Mouse (Mus musculus): ENCODE measurements around the gene Txlna. TPM values are rescaled to one million over a fixed set of nuclear protein-coding genes. Genes with fewer than 3 reads are reported as not detected.

Gene Txlna
- total RNA-seq, 2 experiments from 2014 or later, result 25.5 to 28.6 TPM

DNA sequence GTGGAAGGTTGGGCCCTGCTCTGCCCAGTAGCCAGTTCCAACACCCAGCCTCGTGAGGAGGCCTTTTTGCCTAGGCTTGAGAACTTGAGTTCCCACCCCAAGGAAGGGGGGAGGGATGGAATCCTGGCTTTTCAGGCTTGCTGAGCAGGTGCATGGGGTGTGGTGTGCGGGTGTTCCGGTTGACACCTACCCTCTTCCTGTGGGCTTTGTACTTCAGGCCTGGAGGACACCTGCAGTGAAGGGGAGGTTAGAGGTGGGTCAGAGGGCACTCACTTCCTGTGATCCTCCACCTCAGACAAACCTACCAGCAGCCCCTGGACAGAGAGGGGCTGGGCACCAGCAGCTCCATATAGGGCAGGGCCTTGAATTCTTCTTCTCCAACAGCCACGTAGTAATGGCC, 30.8 kb downstream of the Txlna start:
- intact Hi-C loops (cut with DNase I; ENCODE audit: low total_unique reads), result loop anchor here (10.0 kb wide), 1 partner anchor 65 kb away; the partner anchor contains the start of gene Hdac1
- no peak for DNase-seq

- intact Hi-C loops (cut with DNase I; ENCODE audit: low total_unique reads), result no loop called here
- DNase-seq, result no peak
These were observed 31.7 kb downstream of the Txlna start for GRCm38 (mm10) chr4:129609139-129609631.

- peak; percentile 82 for DNase-seq
- intact Hi-C loops (cut with DNase I; ENCODE audit: low total_unique reads), result no loop called here
These were observed 32.3 kb downstream of the Txlna start for GRCm38 (mm10) chr4:129608426-129609025.

- intact Hi-C loops (cut with DNase I; ENCODE audit: low total_unique reads), result no loop called here
- DNase-seq, result peak; percentile 82
These were observed 40.4 kb downstream of the Txlna start, which contains the start of the genes Eif3i and Tmem234 for GRCm38 (mm10) chr4:129600233-129601158. Eif3i (minus strand) TSS chr4:129600648. Tmem234 (plus strand) TSS chr4:129600668.

DNA sequence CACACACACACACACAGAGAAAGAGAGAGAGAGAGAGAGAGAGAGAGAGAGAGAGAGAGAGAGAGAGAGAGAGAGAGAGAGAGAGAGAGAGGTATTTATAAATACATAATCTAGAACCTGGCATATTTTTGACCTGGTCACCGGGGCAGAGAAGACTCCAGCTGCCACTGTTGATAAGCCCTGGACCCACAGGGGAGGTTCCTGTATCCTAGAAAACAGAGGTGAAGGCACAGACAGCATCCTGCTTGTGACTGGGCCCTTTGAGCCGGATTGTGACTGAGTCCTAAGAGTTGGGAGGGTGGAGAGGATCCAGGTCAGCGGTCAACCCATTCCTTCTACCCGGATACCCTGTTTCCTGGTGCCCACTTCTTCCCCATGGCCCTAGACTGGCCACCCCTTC, 52.0 kb downstream of the Txlna start:
- intact Hi-C loops (cut with DNase I; ENCODE audit: low total_unique reads), result no loop called here
- DNase-seq, result no peak

DNA sequence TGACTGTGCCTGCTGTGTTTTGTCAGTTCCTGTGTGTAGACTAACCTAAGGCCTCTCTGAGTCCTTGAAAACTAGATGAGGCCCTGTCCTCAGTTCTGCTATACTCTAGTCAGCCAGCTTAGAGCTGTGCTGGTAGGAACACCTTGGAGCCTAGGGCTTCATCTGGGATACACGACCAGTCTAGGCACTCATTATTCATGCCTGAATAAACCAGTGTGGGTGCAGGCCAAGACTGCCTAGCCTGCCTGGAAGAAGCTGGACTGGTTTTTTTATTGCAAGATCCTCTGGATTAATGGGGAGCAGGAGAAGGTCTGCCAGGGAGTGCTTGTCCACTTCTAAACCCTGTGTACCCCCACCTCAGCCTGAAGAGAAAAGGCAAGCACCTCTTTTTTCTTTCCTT, 53.9 kb downstream of the Txlna start:
- intact Hi-C loops (cut with DNase I; ENCODE audit: low total_unique reads), result no loop called here
- DNase-seq, result no peak

- no peak for DNase-seq
- intact Hi-C loops (cut with DNase I; ENCODE audit: low total_unique reads), result no loop called here
These were observed 55.1 kb downstream of the Txlna start for GRCm38 (mm10) chr4:129585773-129586172.

GRCm38 (mm10) chr4:129584884-129585608, 55.8 kb downstream of the Txlna start:
- intact Hi-C loops (cut with DNase I; ENCODE audit: low total_unique reads), result no loop called here
- DNase-seq, result peak; percentile 82

GRCm38 (mm10) chr4:129584370-129584769, 56.5 kb downstream of the Txlna start:
- intact Hi-C loops (cut with DNase I; ENCODE audit: low total_unique reads), result no loop called here

GRCm38 (mm10) chr4:129582251-129582650, 58.6 kb downstream of the Txlna start:
- intact Hi-C loops (cut with DNase I; ENCODE audit: low total_unique reads), result no loop called here
- DNase-seq, result no peak

More at GRCm38 (mm10) chr4:129584370-129584769, 56.5 kb downstream of the Txlna start:
- no peak for DNase-seq

DNA sequence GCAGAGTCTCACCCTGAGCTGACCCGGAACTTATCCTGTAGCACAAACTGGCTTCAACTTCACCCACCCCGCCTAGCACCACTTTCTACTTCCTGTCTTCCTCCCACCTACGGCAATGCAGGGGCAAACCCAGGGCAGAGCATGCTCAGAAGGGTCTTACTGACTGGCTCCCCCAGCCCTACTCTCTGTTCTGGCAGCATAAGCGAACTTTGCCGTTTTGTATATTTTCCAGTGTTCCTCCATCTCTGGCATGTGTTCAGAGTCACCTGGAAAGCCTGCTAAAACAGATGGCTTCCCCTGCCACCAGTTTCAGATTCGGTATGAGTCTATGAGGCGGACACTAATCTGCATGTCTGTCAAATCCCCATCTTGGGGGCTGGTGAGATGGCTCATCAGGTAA, 60.5 kb downstream of the Txlna start:
- DNase-seq, result no peak
- intact Hi-C loops (cut with DNase I; ENCODE audit: low total_unique reads), result no loop called here

DNA sequence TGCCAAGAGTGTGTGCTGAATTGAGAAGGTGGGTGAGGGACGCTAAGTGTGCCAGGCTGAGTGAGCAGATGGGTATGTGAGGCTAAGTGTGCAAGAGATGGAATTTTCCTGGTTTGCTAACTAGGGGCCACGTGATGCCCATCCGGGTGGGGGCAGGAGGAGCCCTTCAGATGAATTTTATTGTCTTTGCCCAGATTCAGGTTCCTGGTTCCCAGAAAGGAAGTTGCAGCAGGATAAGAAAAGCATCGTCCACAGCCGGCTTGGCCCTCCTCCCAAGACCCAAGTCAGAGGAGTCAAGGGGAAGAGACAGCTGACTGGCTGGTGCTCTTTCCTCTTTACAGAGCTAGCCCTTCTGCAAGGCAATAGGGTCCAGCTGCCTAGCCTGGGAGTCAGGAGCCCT, 62.4 kb downstream of the Txlna start, which contains the start of gene Fam167b:
Gene Fam167b, minus strand, starts transcription at position 84 of the 400 bp plus-strand sequence.
- intact Hi-C loops (cut with DNase I; ENCODE audit: low total_unique reads), result no loop called here
- no peak for DNase-seq

DNA sequence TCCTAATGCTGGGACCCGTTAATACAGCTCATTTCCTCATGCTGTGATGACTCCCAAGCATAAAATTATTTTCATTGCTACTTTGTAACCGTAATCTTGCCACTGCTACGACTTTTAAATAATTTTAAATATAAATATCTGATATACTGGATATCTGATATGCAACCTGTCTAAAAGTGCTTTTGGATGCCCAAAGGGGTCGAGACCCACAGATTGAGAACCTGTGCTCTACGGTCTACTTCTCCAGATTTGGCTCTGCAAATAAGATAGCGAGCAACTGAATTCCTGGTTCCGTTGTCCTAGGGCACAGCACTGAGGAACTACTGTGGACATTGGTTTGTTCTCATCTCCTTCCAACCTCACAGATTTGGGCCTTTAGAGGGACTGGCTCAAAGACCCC, 63.2 kb downstream of the Txlna start:
- no peak for DNase-seq
- intact Hi-C loops (cut with DNase I; ENCODE audit: low total_unique reads), result no loop called here

GRCm38 (mm10) chr4:129576863-129577491, 63.9 kb downstream of the Txlna start:
- intact Hi-C loops (cut with DNase I; ENCODE audit: low total_unique reads), result no loop called here
- peak; percentile 71 for DNase-seq

Small RNA genes lying within 50 kb of the gene (microRNA-seq; reads per million reads assigned to microRNA genes)
- 0 to 0.32 reads per million in 2 experiments for gene Mir7016

Other genes with a start within 250 kb of the Txlna start
- not detected for gene Zbtb8b, start 200.2 kb downstream of the Txlna start, total RNA-seq (2021)
- gene Bsdc1, start 179.5 kb downstream of the Txlna start, total RNA-seq (2021), result 10 to 100 TPM; 22.2 to 32.6 TPM
- gene Tssk3, start 150.0 kb downstream of the Txlna start, total RNA-seq (2021), result not detected
- gene Fam229a, start 149.9 kb downstream of the Txlna start, total RNA-seq (2021), result not detected
- gene Marcksl1, start 127.5 kb downstream of the Txlna start, total RNA-seq (2021), result 10 to 100 TPM in 1 of 2 experiments, 1 to 10 TPM in 1; 9.2 to 14.4 TPM
- 10 to 100 TPM; 14.9 to 16.9 TPM for gene Hdac1, start 98.4 kb downstream of the Txlna start, total RNA-seq (2021)
- under 1 TPM; 0.37 to 0.44 TPM for gene Lck, start 67.4 kb downstream of the Txlna start, total RNA-seq (2021)
- gene Fam167b, start 62.5 kb downstream of the Txlna start, total RNA-seq (2021), result under 1 TPM; 0.62 to 0.66 TPM
- gene Eif3i, start 40.4 kb downstream of the Txlna start, total RNA-seq (2021), result 100 to 1,000 TPM; 135 to 141 TPM
- 10 to 100 TPM; 33.6 to 35.8 TPM for gene Tmem234, start 40.4 kb downstream of the Txlna start, total RNA-seq (2021)
- 1 to 10 TPM; 1.0 to 1.8 TPM for gene Dcdc2b, start 26.8 kb downstream of the Txlna start, total RNA-seq (2021)
- gene Iqcc, start 22.0 kb downstream of the Txlna start, total RNA-seq (2021), result 10 to 100 TPM; 10.4 to 11.8 TPM
- 10 to 100 TPM; 58.0 to 66.8 TPM for gene Ccdc28b, start 17.1 kb downstream of the Txlna start, total RNA-seq (2021)
- 10 to 100 TPM; 62.8 to 64.2 TPM for gene Kpna6, start 31.7 kb upstream of the Txlna start, total RNA-seq (2021)
- gene Tmem39b, start 55.8 kb upstream of the Txlna start, total RNA-seq (2021), result 1 to 10 TPM; 1.9 to 3.7 TPM
- gene Khdrbs1, start 101.2 kb upstream of the Txlna start, total RNA-seq (2021), result 10 to 100 TPM; 31.7 to 34.7 TPM
- 100 to 1,000 TPM; 515 to 580 TPM for gene Ptp4a2, start 170.2 kb upstream of the Txlna start, total RNA-seq (2021)